Mouse (Mus musculus) spleen, adult 18-20 months (tissue): ENCODE data around the gene Cib3.

Source experiments
- DNase-seq, 2 experiments: peaks; one replicate each; pipeline ENCODE4 v3.0.0; 2022; ENCODE audit warnings: mixed read lengths in 2 of 2

The Cib3 gene

DNA sequence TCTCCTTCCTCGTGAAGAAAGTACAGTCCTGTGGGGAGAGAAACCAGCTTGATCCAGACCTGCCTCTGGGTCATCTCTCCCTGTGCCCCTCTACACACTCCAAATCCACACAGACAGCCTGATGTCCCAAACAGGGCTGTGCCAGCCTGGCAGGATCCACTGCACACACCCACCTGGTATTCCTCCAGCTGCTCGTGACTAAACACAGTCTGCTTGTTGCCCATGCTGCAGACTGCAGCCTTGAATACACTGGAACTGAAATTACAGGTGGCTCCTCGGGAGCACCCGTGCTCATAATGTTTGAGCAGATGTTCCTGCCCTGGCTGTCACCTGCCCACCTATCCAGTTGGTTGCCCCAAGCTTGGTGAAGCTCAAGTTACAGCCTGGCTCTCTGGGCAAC is at the start of gene Cib3:
Gene Cib3 (minus strand): TSS at position 87 of the 400 bp plus-strand sequence.
- no peak for DNase-seq

DNA sequence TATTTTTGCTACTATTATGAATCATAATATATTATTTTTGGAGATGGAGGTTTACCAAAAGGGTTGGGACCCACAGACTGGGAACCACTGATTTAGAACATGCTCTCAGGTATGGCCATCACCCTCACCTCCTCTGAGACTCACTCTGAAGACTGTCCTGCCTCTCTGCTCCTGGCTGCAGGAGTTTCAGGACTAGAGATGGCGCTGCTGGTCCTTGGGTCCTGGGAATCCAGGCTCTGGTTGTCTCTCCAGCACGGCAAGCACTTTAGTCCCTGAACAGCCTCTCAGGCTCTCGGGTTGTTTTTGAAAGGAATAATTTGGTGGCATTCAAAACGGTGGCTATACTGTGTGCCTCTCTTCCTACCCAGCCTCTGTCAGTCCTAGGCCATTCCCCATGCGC is 49.2 kb upstream of the Cib3 start:
- no peak for DNase-seq

DNA sequence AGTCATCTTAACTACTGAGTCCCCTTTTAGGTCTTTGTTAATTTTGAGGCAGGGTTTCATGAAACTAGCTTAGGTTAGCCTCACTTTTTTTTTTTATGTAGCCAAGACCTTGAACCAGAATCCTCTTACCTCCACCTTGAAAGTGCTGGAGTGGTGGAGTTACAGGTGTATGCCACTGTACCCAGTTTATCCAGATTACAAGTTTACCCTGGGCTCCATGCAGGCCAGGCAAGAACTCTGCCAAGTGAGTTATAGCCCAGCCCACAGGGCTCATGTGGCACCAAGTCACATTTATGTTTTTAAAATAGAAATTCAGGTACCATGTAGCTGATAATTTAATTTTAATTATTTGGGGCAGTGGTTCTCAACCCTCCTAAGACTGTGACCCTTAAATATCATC is 48.8 kb upstream of the Cib3 start:
- DNase-seq, result no peak

DNA sequence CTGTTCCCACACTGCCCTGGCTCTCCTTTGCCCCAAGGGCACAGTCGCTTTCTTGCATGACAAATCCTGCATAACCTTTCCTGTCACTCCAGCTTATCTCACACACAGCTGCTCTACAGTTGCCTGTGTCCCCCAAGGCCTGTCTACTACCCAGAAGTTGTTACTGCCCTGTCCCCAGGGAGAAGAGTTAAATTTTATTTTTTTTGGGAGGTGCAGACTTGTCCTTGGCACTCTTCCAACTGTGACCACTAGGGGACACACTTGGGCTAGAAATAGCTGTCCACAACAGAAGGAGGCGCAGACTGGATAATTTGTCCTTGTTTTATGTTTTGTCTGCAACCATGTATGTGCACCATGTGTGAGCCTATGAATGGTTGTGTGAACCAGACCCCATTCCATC is 48.4 kb upstream of the Cib3 start:
- DNase-seq, result peak; percentile 51 to 77

DNA sequence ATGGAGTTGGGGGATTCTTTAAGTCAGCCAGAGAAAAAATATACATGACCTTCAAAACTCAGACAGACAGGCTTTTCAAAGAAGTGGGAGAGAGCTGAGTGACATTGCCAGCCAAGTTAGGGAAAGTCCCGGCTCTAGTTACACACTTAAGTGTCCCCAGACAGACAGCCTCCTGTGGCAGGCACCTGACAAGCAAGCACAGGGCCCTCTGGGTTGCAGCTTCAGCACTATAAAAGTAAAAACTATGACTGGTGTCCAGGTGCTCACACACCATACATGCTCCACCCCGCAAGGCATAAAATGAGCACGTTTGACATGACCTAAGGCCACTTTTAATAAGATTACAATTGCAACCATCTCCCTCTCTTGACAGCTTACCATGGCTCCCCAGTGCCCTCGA is 47.9 kb upstream of the Cib3 start:
- DNase-seq, result no peak

DNA sequence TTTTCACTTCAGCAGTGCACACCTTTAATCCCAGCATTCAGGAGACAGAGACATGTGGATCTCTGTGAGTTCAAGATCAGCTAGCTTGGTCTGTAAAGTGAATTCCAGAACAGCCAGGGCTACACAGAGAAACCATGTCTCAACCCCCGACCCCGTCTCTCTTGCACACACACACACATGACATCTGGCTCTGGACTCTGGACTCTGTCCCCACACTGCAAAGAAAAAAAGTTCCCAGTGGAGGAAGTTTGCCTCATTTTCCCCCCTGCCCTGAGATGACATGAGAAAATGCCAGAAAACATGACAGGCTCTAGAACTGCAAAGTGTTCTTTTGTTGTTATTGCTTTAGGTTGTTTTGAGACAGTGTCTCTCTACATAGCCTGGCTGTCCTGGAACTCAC is 47.2 kb upstream of the Cib3 start:
- DNase-seq, result no peak

DNA sequence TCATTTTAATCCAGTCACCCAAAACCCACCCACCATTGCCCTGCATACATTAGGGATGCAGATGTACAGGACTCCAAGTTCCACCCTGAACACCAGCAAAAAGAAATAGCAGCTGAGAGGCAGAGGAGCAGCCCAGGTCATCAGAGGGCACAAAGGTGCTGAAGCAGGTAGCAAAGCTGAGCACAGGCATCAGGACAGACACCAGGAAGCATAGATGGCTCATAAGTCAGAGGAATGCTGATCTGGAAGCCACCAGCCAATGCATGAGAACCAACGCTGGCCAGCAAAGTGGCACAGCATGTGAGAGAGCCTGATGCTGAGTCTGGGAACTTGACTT is 45.2 kb upstream of the Cib3 start:
- DNase-seq, result no peak

DNA sequence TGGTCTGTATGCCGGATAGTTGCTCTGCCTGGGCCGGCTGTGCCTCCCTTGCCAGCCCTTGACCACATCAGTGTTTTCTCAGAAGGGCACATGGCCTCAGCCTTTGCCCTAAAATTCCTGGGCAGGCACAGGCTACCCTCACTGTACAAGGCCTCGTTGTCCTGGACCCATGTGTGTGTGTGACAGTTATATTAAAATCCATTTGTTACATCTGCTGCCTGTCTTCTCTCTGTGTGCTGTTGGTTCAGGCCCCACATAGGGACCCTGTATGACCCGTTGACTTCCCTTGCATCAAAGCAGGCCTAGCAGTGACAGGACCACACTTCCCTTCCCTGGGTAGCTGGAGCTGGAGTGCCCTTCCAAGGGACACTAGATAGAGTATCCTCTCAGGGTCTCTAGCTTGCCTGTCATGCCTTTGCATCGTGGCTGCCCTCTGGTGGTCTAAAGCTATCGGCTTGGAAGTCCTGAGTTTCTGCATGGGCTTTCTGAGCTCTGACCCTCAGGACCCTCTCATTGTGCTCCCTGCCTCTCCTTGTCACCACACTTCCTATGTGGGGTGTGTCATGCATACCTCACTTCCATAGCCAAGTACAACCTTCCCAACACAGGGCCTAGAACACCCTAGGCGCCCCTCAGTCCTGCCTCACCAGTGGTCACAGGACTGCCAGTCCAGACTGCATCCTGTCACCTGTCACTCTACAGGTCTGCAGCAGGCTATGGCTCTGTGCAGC is 44.7 kb upstream of the Cib3 start:
- DNase-seq, result peak in 1 of 2 experiments; percentile 63

DNA sequence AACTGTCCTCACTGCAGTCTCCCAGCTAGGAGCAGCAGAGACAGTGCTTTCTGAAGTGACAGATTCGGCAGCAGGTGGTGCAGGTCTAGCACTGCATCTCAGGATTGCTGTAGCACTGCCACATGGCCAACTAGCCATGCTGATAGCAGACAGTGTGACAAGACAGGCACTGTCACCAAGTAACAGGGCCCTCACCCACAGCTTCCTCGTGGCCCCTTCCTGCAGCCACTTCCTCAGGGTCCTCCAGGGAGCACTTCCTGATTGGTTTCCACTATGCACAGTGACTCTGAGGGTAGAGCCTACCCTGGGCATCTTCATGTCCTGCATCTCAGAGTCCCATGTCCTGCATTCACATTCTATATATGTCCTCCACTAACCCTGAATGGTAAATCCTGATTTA is 32.0 kb upstream of the Cib3 start:
- DNase-seq, result no peak

DNA sequence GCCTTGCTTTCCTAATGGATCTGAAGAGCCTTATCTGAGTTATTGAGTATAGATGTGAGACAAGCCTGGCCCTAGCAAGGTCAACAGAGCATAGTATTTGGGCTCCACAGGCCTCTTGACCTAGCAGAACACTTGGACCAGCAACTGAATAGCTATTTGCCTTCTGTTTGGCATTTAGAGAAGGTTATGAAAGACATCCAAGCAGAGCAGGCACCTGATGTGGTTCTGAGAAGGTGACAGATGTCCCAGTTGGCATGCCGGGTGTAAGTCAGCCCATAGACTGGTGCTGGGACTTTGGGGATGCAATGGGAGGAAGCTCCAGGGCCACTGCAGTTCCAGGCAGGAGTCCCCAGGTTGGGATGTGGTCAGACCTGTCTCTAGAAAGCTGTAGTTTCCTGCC is 29.6 kb upstream of the Cib3 start:
- DNase-seq, result no peak

DNA sequence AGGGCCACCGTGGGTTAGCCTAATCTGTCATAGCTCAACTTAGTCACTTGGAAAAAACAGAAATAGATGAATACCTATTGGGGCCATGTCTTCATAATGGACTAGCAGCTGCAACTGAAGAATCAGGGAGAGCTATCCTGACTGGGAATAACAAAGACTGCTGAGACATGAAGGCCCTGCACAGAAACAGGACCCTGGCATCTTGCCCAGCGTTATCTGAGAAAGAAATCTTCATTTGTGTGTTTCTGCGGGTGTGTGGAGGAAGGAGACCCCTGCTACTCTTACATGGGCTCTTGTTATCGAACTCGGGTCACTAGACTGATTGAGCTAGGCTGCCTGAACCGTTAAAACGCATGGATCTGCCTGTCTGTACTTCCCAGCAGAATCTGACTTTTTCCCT is 28.3 kb upstream of the Cib3 start:
- no peak for DNase-seq

DNA sequence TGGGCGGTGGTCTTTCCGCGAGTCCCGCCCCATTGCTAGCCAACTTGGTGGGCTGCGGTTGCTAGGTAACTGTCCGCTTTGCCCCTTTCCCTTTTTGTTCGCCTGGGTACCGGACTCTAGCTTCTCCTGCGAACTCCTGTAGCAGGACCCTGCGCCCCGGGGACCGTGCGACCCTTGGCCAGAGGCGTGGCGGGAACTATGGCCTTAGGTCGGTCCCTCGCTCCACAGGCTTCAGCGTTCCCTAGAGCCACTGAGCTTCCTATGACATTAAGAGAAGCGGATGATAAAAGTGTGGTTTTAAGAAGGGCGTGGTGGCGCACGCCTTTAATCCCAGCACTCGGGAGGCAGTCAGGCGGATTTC is 27.7 kb upstream of the Cib3 start:
- DNase-seq, result no peak

DNA sequence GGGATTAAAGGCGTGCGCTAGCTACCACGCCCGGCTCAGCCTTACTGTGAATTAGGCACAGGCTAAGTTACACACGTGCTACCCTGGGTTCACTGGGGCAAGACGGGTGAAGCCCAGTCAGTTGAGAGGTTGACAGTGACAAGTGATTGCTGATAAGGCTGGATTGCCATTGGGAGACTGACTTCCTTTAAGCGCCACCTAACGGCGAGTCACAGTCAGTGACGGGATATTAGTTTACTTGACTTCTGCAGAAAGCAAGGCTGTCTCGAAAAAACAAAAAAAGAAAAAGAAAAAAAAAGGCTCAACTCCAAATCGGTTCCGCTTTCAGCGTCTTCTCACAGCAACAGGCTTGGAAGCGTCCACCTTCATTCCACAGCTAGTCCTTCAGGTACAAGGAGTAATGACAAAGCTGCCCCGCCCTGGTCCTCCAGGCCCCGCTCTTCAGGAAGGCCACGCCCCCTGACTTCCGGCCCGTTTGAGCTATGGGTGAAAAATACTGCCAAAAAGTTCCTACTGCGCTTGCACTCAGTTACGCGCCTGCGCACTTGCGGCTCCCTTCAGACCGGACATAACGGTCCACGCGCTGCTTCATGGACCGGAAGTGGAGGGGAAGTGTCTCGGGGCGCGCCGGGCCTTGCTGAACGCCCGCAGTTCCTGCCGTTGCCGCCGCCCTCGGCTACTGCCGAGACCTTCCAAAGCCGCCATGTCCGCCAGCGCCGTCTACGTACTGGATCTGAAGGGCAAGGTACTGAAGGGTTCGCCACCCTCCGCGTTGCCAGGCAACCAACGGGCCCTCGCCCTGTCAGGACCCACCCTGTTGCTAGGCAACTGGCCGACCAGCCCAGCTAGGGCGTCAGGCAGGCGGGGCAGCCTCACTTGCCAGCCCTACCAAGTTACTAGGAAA is 27.1 kb upstream of the Cib3 start, which contains the start of gene Ap1m1:
Gene Ap1m1 (plus strand): TSS at position 520 of the 904 bp plus-strand sequence.
- peak; percentile 94 to 97 for DNase-seq

DNA sequence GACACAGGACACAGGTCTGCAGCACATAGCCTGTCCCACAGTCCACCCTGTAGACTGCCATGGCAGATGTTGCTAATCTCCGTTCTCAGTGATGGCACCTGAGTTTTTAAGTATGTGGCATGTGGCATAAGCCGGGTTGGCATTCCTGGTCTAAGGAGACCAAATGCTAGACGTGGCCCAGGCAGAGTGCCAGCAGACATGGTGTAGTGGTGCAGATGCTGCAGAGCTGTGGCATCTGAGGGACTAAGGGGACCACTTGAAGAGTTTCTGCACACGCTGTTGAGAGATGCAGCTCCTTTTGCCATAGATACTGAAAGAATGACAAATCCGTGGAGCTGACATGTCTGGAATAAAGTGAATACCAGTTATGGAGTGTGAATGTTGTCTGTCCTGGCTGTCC is 10.0 kb upstream of the Cib3 start:
- DNase-seq, result no peak

DNA sequence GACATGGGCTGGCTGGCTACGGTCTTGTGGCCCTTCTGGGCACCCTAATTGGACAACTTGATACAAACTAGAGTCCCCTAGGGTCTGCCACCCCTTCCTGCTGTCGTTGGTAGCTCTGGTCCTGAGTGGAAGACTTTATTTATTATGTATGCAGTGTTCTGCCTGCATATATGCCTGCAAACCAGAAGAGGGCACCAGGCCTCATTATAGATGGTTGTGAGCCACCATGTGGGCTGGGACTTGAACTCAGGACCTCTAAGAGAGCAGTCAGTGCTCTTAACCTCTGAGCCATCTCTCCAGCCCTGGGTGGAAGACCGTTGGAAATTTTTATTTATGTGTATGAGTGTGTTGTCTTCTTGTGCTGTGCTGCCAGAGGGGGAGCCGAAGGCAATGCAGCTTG is 8.1 kb upstream of the Cib3 start:
- no peak for DNase-seq

DNA sequence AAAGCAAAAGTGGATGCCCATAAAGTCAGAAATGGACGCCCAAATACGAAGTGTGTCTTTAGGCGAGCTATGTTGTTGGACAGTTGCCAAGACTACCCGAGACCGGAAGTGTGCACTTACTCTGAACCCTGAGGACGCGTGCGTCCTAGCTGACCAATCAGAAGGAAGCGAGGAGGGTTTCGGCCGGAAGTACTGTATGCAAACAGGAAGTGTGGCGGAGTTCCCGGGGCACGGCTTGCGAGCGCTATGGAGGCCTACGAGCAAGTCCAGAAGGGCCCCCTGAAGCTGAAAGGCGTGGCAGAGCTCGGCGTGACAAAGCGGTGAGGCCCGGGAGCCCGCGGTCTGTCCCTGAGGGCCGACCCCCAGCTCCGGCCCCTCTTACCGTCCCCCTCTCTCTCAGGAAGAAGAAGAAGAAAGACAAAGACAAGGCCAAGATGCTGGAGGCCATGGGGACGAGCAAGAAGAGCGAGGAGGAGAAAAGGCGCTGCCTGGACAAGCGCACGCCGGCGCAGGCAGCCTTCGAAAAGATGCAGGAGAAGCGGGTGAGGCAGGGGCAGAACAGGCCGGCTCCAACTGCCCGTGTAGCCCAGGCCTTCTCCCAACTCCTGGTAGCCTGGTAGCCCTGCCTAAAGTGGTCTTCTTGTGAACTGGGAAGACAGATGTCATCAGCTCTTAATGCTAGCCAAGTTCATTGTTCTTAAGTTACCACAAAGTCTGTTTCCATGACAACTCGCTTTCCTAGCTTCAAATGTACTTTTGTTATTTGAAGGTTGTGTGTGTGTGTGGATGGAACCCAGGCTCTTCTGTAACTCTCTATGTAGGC is 7.1 kb upstream of the Cib3 start, which contains the start of gene Fam32a:
Gene Fam32a (plus strand): TSS at position 190 of the 823 bp plus-strand sequence.
- peak; percentile 74 to 79 for DNase-seq

DNA sequence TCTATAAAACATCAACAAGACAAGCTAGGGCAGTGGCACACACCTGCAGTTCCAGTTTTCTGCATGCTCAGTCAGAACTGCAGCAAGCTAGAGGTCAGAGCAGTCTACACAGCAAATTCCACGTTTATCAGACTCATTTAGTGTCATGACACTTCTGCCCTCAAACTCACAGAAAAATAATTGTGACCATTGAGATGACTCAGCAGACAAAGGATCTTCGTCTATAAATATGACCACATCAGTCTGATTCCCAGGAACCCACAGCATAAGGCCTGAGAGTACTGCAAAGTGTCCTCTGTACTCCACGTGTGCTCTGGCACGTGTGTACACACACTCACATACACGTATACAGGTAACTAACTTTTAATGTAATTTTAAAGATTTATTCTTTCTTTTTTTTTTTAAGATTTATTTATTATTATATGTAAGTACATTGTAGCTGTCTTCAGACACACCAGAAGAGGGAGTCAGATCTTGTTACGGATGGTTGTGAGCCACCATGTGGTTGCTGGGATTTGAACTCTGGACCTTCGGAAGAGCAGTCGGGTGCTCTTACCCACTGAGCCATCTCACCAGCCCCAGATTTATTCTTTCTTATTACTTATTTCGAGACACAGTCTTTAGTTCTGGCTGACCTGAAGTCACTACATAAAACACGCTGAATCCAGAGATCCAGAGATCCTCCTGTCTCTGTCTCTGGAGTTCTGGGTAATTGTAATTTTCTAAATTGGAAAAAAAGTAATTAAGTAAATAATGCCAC is 6.3 kb upstream of the Cib3 start:
- no peak for DNase-seq

DNA sequence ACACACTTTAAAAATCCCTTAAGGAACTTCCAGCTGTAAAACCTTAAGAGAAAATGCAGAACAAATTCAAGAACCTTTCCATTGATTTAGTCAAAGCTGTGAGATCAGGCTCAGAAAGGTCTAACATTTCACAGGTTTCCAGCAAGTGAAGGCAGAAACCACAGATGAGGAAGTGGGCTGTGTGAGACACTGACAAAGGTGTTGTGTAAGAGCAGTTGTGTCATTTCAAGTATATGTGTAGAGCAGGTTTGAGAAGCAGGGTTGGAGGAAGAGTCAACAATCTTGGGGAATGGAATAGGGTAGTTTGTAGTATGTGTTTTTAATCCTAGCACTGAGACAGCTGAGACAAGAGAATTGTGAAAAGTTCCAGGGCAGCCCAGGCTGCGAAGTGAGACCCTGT is 3.2 kb upstream of the Cib3 start:
- no peak for DNase-seq

DNA sequence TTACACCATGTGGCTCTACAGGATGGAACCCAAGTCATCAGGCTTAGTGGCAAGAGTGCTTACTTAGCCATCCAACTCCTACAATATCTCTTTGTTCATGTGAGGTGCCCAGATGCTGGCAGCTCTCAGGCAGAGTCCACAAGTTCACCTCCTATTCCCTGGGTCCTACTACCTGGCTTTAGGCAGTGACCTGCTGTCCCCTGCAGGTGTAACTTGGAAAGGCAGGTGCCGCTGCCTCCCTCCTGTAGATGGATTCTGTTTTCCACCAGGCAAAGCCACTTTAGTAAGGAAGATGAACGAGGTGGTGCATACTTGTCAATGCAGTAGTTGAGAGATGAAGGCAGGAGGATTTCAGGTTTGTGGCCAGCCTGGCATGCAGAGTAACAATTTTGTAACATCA is 2.4 kb upstream of the Cib3 start:
- peak; percentile 49 to 71 for DNase-seq

DNA sequence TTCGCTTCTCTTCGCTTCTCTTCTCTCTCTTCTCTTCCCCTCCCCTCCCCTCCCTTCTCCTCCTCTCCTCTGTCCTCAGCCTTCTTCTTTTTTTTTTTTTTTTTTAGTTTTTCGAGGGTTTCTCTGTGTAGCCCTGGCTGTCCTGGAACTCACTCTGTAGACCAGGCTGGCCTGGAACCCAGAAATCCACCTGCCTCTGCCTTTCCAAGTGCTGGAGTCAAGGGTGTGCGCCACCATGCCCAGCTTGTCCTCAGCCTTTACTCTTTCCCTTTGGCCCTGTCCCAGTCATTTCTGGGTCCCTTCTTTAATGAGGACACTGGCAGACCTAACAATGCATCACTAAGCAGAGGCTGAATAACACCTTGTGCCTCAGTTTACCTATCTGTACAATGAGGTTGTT is 899 bp upstream of the Cib3 start, which contains the start of gene Gm11034:
Gene Gm11034 (minus strand): TSS at position 101 of the 400 bp plus-strand sequence.
- DNase-seq, result no peak

DNA sequence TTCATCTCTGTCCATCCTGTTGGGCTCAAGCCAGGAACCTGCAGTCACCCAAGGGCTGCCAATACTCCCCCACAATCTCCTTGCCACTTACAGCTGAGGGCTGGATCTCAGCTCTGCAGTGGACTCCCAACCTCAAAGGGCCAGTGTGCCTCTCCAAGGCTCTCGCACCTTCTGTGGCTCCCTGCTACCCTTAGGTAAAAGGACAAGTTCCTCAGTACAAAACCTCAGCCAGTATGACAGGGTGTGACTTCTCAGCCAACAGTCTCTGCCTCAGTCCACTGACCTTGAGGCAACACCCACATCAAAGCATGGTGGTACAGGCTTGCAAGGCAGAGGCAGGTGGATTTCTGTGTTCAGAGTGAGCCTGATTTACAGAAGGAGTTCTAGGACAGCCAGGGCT is 791 bp downstream of the Cib3 start:
- DNase-seq, result no peak

DNA sequence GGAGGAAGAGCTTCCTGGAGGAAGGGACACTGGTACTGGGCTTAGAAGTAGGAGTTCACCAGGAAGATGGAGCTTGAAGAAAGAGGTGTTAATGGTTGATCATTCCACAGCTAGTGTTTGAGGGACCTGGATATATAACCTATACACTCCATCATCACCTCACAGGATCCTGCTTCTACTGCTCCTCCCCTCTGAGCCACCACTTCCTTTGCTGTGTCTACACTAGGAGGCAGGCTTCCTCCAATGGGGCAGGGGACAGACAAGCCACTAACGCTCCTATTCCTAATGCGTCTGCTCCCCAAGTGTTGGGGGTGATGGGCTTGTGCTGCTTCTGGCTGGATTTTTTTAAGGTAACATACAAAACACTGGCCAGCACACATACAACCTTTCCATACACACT is 1.9 kb downstream of the Cib3 start:
- no peak for DNase-seq

DNA sequence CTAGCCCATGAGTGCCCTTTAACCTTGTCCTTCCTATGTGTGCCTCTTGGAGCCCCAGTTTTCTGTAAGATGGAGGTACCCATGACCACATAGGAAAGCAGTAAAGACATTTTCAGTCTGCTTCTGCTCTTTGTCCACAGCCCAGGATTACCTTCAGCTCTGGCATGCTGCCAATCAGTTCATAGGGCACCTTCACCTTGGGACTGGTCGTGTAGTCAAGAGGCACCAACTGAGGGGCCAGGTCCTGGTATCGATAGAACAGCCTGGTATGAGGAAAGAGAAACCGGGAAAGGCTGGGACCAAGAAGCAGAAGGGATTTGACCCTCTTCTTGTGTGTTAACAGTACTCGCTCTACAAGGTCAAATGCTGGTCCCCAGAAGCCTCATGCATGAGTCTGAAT is 2.4 kb downstream of the Cib3 start:
- DNase-seq, result no peak
